Mouse (Mus musculus) yolk sac, embryonic 10.5 days (tissue): ENCODE data around the gene Fgfr2.

ENCODE experiments used
- DNase-seq: peaks from one replicate; pipeline ENCODE4 v3.0.0-alpha.2; 2017; ENCODE audit warnings: low spot score

Fgfr2 gene

GRCm38 (mm10) chr7:131545701-131546385 lies 1577.3 kb downstream of the Fgfr2 start:
- DNase-seq: no peak

DNA sequence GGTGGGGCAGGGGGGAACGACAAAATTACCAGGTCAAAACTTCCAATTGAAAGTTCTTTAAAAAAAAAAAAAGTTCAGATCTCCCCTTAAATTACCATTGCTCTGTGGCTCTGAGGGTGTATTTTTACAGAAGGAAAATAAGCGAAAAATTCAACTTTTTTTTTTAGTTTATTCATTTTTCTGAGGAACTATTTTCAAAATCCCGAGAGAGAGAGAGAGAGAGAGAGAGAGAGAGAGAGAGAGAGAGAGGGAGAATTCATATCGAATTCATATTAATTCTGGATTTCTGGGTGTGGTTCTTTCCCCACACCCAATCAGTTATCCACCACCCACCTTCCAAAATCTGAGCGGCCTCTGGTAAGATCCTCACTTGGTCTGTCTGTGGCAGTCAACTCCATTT lies 1578.3 kb downstream of the Fgfr2 start:
- no peak for DNase-seq

GRCm38 (mm10) chr7:131543623-131544481 lies 1579.3 kb downstream of the Fgfr2 start:
- no peak for DNase-seq

GRCm38 (mm10) chr7:131542872-131543622 lies 1580.1 kb downstream of the Fgfr2 start:
- no peak for DNase-seq

DNA sequence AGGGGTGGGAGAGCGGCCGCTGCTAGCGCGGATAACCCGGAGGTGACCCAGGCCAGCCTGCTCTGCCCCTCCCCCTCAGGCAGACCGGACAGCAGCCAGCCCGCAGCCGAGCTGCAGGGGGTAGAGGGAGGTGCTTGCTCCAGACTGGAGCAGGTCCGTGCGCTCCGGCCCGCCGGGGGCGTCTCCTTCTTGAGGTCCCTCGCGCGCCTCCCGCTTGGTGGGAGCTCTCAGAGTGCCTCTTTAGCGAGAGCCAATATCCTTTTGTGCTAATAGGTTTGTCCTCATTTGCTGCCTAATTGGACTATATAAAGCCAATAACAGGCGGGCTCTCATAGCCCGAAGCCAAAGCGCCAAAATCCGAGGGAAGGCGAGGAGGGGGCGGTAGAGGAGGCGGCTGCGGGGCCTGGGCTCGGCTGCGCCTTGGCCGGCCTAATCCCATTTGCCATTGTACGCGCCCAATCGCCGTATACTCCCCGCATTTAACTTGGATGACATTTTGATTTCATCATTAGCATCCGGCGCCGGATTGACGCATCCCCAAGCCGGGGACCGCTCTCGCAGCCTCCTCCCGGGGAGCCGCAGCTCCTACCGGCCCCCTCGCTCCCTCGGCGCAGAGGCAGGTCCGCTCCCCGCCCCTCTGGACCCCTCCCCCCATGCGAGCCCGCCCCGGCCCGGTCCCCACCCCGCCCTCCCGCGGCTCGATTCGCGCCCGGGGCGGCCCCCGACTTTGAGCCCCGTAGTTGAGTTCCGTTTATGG lies 1580.9 kb downstream of the Fgfr2 start, which contains the start of gene Hmx3:
TSS of gene Hmx3 (plus strand) at position 753 of the 757 bp plus-strand sequence.
- peak; percentile 47 for DNase-seq

GRCm38 (mm10) chr7:131541184-131542114 lies 1581.7 kb downstream of the Fgfr2 start:
- DNase-seq: no peak

DNA sequence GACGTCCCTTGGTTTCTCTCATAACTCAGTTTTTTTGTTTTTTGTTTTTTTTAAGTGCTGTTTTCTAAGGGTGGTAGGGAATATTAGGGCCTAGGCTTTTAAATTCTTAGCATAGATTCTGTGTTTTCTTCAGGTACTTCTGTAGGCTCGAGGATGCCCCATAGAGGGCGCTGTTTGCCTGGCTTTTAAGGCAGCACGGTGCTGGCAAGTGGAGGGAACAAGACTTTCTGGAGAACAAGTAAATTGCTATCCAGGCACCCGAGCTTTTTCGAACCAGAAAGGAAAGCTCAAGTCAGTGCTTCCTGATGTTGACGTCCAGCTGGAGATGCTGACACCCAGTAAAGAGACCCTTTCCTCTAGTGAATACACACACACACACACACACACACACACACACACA lies 1583.2 kb downstream of the Fgfr2 start:
- DNase-seq: peak; percentile 56

DNA sequence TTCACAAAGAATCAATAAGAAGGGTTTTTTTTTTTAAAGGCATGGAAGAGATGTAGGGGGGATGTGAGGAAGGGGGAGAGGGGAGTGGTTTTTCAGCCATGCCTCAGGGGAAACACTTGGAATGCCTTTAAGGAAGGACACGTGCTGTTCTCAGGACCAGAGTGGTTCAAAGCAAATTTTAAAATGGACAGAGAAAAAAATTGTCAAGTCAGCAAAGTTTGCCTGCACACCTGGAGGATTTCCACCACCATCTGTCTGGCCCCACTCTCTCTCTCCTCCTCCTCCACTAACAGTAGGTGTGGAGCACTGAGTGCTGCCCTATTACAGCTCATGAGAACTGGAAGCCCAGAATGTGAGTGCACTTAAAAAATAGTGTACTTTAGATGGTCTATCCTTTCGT lies 1619.4 kb downstream of the Fgfr2 start:
- DNase-seq: no peak

DNA sequence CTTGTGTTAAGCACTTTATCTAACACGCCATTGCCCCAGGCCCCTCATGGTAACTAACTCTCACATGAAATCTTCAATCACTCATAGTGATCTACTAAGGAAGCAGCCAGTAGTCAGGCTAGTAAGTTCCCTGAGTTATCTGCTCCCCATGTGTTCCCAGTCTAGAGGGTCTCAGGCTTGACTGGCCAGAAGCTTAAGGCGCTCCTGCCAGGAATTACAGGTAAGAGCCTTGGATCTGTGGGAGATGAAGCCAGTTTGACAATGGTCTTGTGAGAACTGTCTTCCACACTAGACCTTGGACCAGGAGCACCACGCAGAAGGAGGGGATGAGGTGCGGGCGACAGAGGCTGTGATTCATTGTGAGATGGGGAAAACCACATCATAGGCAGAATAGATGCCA lies 1644.7 kb downstream of the Fgfr2 start:
- no peak for DNase-seq

DNA sequence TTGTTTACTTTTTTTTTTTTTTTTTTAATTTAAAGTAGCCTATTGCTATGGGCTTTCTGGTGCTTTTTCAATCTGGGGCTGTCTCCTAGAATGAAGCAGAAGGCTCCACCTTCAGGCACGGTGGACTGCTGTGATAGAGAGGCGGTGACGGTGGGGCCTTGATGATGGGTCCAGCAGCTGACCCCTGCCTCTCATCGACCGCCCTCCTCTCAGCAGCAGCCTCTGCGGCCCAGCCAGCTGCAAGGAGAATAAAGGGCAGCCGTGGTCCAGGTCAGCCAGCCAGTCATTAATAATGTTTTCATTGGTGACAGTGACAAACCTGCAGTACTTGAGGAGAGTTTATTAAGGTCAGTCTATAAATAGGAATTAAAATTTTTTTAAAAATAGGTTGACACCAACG lies 1646.0 kb downstream of the Fgfr2 start:
- DNase-seq: no peak

DNA sequence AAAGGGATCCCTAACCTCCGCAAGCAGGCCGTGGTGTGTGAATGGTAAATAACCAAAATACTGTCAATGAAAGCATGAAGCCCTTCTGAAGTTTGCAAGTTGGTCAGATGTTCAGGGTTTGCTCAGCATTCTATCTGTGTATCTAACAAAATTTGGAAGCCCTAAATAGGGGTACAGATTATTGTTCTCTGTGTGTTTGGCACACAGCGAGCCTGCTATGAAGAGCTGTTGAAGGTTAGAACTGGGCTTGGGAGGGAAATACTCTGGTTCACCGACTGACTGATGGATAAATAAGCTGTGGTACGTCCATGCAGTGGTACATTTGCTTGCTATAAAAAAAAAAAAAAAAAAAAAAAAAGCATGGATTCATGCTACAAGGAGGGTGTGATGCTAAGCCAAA lies 1651.6 kb downstream of the Fgfr2 start:
- no peak for DNase-seq

- DNase-seq: no peak
Observed at GRCm38 (mm10) chr7:131469506-131469905, 1653.6 kb downstream of the Fgfr2 start.

- no peak for DNase-seq
Observed at GRCm38 (mm10) chr7:131467312-131467711, 1655.8 kb downstream of the Fgfr2 start.

DNA sequence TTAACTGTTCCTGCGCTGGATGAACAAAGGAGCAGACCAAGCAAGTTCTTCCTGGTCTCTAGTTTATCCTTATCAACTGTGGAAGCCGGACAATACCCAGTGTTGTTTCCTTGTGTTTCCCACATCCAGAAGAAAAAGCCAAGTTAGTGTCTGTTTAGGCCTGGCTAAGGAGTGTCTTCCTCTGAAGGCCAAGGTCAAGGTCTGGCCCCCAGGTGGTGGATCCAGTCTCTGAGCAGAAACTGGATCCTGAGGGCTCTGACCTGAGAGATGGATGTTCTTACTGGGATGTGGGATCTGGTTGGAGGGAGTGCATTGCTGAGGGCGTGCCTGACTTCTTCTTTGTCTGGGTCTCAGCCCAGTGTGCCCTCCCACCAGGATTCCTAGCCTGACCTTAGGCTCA lies 1657.4 kb downstream of the Fgfr2 start:
- no peak for DNase-seq

DNA sequence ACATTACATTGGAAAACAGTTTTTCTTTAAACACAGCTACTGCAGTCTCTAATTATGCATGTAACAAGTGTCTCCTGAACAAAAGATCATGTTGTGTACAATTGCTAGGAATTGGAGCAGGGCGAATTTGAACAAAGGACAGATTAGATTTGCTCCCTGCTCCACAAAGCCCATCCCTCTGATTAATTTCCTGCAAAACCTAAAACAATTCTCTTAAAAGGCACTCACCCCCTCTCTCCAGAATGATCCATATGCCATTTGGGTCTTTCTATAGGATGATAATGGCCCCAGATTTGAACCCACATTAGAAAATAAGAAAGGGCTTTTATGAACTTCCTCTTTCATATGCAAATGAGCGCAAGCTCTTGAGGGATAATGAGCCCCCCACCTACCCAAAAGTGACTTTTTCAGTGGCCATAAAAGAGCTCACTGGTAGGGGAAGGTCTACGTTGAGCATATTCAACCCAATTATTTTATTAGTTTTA lies 1658.0 kb downstream of the Fgfr2 start:
- DNase-seq: no peak

GRCm38 (mm10) chr7:131456714-131457113 lies 1666.4 kb downstream of the Fgfr2 start:
- no peak for DNase-seq

DNA sequence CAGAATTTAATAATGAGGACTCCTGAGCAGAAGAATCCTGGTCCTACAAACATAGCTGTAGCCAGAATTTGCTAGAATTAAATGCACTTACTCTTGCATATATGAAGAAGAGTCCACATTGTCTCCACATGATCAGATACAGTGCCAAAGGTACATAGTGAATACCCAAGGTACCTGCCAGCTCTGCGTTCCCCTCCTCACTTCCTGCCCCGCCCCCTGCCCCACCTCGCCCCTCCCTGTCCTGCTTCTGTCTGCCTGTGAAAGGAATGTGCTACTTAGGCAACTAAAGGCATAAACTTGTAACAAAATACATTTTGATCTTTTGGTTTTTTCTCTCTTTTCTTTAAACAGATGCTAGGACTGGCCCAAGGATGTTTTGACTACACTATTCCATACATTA lies 1686.1 kb downstream of the Fgfr2 start:
- DNase-seq: no peak

GRCm38 (mm10) chr7:131434276-131434675 lies 1688.9 kb downstream of the Fgfr2 start:
- DNase-seq: no peak

DNA sequence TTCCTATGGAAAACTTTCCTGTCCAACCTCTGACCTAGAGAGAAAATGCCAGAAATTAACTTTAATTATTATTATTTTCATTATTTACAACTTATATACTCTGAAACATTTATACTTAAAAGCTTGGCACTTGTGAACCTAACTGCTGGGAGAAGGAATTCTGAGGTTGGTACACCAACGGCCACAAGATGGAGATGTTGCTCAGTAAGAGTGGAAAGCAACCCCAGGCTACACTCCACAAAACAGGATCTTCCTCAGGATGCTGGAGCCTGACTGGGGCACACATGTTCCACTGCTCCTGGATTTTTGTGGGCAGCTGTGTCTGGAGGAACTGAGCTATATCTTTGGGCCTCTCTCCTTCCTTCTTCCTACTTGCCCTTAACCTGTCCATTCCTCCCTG lies 1690.9 kb downstream of the Fgfr2 start:
- no peak for DNase-seq

DNA sequence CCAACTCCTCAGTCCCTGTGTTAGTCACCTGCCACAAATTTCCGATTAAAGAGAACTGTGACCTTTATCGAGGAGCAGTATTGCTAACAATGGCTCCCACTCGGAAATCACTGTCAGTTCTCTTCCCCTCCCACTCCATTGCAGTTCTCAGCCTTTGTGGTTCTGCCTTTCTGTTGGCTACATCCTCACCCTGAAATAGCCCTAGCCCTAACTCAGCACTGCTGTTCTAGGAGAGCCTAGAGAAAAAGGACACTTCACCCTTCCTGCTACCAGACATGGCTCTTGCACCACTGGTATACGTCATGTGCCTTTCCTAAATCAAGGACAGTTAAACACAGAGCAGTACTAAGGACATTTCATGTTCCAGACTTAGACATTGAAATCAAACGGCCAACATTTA lies 1695.8 kb downstream of the Fgfr2 start:
- DNase-seq: no peak

DNA sequence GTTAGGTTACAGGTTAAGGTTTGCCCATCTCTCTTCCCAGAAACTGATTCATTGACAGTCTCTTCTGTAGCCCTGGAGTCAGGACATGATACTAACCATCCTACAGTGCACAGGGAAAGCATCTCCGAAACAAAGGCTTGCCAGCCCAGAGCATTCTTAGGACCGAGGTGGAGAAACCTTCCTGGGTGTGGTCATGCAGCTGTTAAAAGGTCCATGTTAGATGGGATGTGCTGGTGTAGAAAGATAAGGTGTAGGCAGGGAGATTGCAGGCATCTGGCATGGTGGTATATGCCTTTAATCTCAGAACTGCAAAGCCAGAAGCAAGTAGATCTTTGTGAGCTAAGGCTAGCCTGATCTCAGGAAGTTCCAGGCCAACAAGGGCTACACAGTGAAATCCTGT lies 1698.2 kb downstream of the Fgfr2 start:
- peak; percentile 4 for DNase-seq
